Mouse (Mus musculus): ENCODE data around the gene Dach2.
"Not testable (repeated sequence)": the region's sequence is repeated elsewhere in the genome, so short reads cannot be mapped to it uniquely, and the experiment has no call there.

The Dach2 gene

GRCm38 (mm10) chrX:113297404-113297803 lies at the start of gene Dach2:
Dach2 (plus strand) TSS chrX:113297510.
- DNase-seq = peak; percentile 26 to 42

- DNase-seq = not testable (repeated sequence)
Measured at GRCm38 (mm10) chrX:113252427-113252826, 44.9 kb upstream of the Dach2 start.

GRCm38 (mm10) chrX:113298031-113298430 lies 721 bp downstream of the Dach2 start:
- DNase-seq = peak; percentile 78 to 86

- no peak for DNase-seq
Measured at GRCm38 (mm10) chrX:113298468-113298867, 1.2 kb downstream of the Dach2 start.

- DNase-seq = no peak
Measured at GRCm38 (mm10) chrX:113304323-113304722, 7.0 kb downstream of the Dach2 start.

GRCm38 (mm10) chrX:113338143-113338542 lies 40.8 kb downstream of the Dach2 start:
- no peak for DNase-seq

- DNase-seq = no peak
Measured at GRCm38 (mm10) chrX:113394417-113394816, 97.1 kb downstream of the Dach2 start.

- DNase-seq = no peak
Measured at GRCm38 (mm10) chrX:113408756-113409155, 111.4 kb downstream of the Dach2 start.

GRCm38 (mm10) chrX:113421517-113422187 lies 124.3 kb downstream of the Dach2 start:
- peak; percentile 0 to 2 for DNase-seq

GRCm38 (mm10) chrX:113482131-113482530 lies 184.8 kb downstream of the Dach2 start:
- DNase-seq = peak; percentile 63 to 75

GRCm38 (mm10) chrX:113545106-113545505 lies 247.8 kb downstream of the Dach2 start:
- peak; percentile 1 to 3 for DNase-seq

GRCm38 (mm10) chrX:113563897-113564296 lies 266.6 kb downstream of the Dach2 start:
- no peak for DNase-seq

GRCm38 (mm10) chrX:113666069-113666468 lies 368.8 kb downstream of the Dach2 start:
- DNase-seq = no peak

- no peak for DNase-seq
Measured at GRCm38 (mm10) chrX:113687163-113687562, 389.9 kb downstream of the Dach2 start.

GRCm38 (mm10) chrX:113712363-113712762 lies 415.1 kb downstream of the Dach2 start:
- DNase-seq = no peak

- DNase-seq = peak; percentile 25 to 45
Measured at GRCm38 (mm10) chrX:113724124-113724523, 426.8 kb downstream of the Dach2 start.

GRCm38 (mm10) chrX:113747122-113747521 lies 449.8 kb downstream of the Dach2 start:
- no peak for DNase-seq

GRCm38 (mm10) chrX:113792264-113792663 lies 495.0 kb downstream of the Dach2 start:
- peak; percentile 6 to 22 for DNase-seq

- DNase-seq = no peak
Measured at GRCm38 (mm10) chrX:113810369-113810768, 513.1 kb downstream of the Dach2 start.

GRCm38 (mm10) chrX:113826810-113827209 lies 529.5 kb downstream of the Dach2 start:
- no peak for DNase-seq

GRCm38 (mm10) chrX:113833062-113833461 lies 535.8 kb downstream of the Dach2 start:
- no peak for DNase-seq

- no peak for DNase-seq
Measured at GRCm38 (mm10) chrX:113867835-113868495, 570.7 kb downstream of the Dach2 start.

Measured in cerebellum, postnatal 10 days (tissue).